Mouse (Mus musculus) liver, adult 2 months (tissue): ENCODE measurements around the gene Lct. TPM values are rescaled to one million over a fixed set of nuclear protein-coding genes. Genes with fewer than 3 reads are reported as not detected.

ENCODE experiments used
- DNase-seq: peaks from one replicate; pipeline ENCODE4 v3.0.0-alpha.2; 2011; ENCODE audit warnings: low read depth, low spot score; ENCODE audit errors: extremely low read depth
- H3K27ac ChIP-seq: fragments of 200-500 bp; replicated peaks from 2 replicates; pipeline ENCODE4 v1.5.1; 2012; ENCODE audit warnings: low read depth, mild to moderate bottlenecking, control low read depth, inconsistent platforms, low read length; ENCODE audit not compliant: insufficient read depth
- H3K27me3 ChIP-seq: fragments of 200-500 bp; 2 replicates; pipeline ENCODE4 v1.6.1; 2012; ENCODE audit warnings: mild to moderate bottlenecking, moderate library complexity, low read length, inconsistent platforms; ENCODE audit not compliant: control insufficient read depth, insufficient read depth
- H3K36me3 ChIP-seq: fragments of 200-500 bp; 2 replicates; pipeline ENCODE4 v1.6.1; 2012; ENCODE audit warnings: low read length, inconsistent platforms; ENCODE audit not compliant: control insufficient read depth, insufficient read depth
- H3K4me1 ChIP-seq: fragments of 200-500 bp; 2 replicates; pipeline ENCODE4 v1.6.1; 2011; ENCODE audit warnings: low read length; ENCODE audit not compliant: control insufficient read depth, insufficient read depth
- H3K4me3 ChIP-seq: fragments of 200-500 bp; 2 replicates; pipeline ENCODE4 v1.5.1; 2011; ENCODE audit warnings: low read depth, mild to moderate bottlenecking, control low read depth, low read length, moderate library complexity; ENCODE audit not compliant: insufficient read depth
- H3K79me2 ChIP-seq: fragments of 200-500 bp; 2 replicates; pipeline ENCODE4 v1.6.1; 2012; ENCODE audit warnings: inconsistent platforms, mild to moderate bottlenecking, low read length, moderate library complexity; ENCODE audit not compliant: control insufficient read depth, insufficient read depth
- H3K9ac ChIP-seq: fragments of 200-500 bp; 2 replicates; pipeline ENCODE4 v1.6.1; 2012; ENCODE audit warnings: low read depth, mild to moderate bottlenecking, control low read depth, inconsistent platforms, low read length
- CTCF ChIP-seq: fragments of 200-500 bp; IDR thresholded peaks from 2 replicates; pipeline ENCODE4 v1.5.1; 2011; ENCODE audit warnings: low read depth, low read length, control low read depth
- POLR2A ChIP-seq: fragments of 200-500 bp; IDR thresholded peaks from 2 replicates; pipeline ENCODE4 v1.6.1; 2011; ENCODE audit warnings: low read length, control low read depth; ENCODE audit not compliant: insufficient read depth; ENCODE audit errors: extremely low read depth
- WGBS: fragments of 180-500 bp; shearing (Covaris S2); methylation state at CpG from one replicate; pipeline ENCODE4 v1.1.7; 2018; 5-methylcytosine and 5-hydroxymethylcytosine counted together
- polyA plus RNA-seq: library from polyadenylated mRNA; depleted of rRNA; stranded (reverse); fragments of >200 nt; gene quantifications from 2 replicates; pipeline ENCODE4 v1.2.3, GENCODE M21; 2012
- total RNA-seq: library from RNA; depleted of rRNA; stranded (reverse); fragments of >200 nt; gene quantifications from 2 replicates; pipeline ENCODE4 v1.2.3, GENCODE M21; 2014

Gene Lct
- total and polyA plus RNA-seq, 2 experiments, result not detected

- TF ChIP-seq POLR2A (no peak), CTCF (no peak)
- no peaks in the 10 kb centered on the region for H3K27me3 ChIP-seq
- no peaks in the 10 kb centered on the region for H3K79me2 ChIP-seq
- DNase-seq, result no peak
- H3K4me1 ChIP-seq, result no peaks in the 10 kb centered on the region
- no peak overlapping the region for H3K9ac ChIP-seq
- H3K4me3 ChIP-seq, result no peak overlapping the region
- H3K27ac ChIP-seq, result no peak overlapping the region
- no peaks in the 10 kb centered on the region for H3K36me3 ChIP-seq
- 96% methylated on average over 5 of the region's 5 CpGs for WGBS
These were observed 37.8 kb downstream of the Lct start for GRCm38 (mm10) chr1:128290295-128290694.

GRCm38 (mm10) chr1:128285136-128285535 is 43.0 kb downstream of the Lct start:
- H3K4me1 ChIP-seq, result no peaks in the 10 kb centered on the region
- WGBS, result 83% methylated on average over 9 of the region's 9 CpGs
- no peak for TF ChIP-seq CTCF
- TF ChIP-seq POLR2A, result no peak

GRCm38 (mm10) chr1:128284157-128284690 is 43.9 kb downstream of the Lct start:
- Histone ChIP-seq H3K9ac (no peak overlapping the region), H3K27me3 (no peaks in the 10 kb centered on the region), H3K4me1 (no peaks in the 10 kb centered on the region), H3K79me2 (no peaks in the 10 kb centered on the region), H3K4me3 (no peak overlapping the region), H3K36me3 (peaks cover 12% of the 10 kb centered on the region), H3K27ac (no peak overlapping the region)
- TF ChIP-seq POLR2A (no peak), CTCF (no peak)
- WGBS, result 91% methylated on average over 8 of the region's 8 CpGs
- no peak for DNase-seq

More at GRCm38 (mm10) chr1:128285136-128285535, 43.0 kb downstream of the Lct start:
- Histone ChIP-seq H3K36me3 (peaks cover 6% of the 10 kb centered on the region), H3K27ac (no peak overlapping the region), H3K4me3 (no peak overlapping the region), H3K79me2 (no peaks in the 10 kb centered on the region), H3K27me3 (no peaks in the 10 kb centered on the region), H3K9ac (no peak overlapping the region)
- DNase-seq, result no peak

- H3K79me2 ChIP-seq, result no peaks in the 10 kb centered on the region
- H3K4me1 ChIP-seq, result no peaks in the 10 kb centered on the region
- H3K9ac ChIP-seq, result no peak overlapping the region
- no peaks in the 10 kb centered on the region for H3K27me3 ChIP-seq
- H3K36me3 ChIP-seq, result peaks cover 21% of the 10 kb centered on the region
- WGBS, result 97% methylated on average over 3 of the region's 3 CpGs
- no peak for DNase-seq
- TF ChIP-seq POLR2A (no peak), CTCF (no peak)
- no peak overlapping the region for H3K4me3 ChIP-seq
- no peak overlapping the region for H3K27ac ChIP-seq
These were observed 45.2 kb downstream of the Lct start for GRCm38 (mm10) chr1:128282924-128283323.

- no peak for DNase-seq
- TF ChIP-seq POLR2A, result no peak
- no peak for TF ChIP-seq CTCF
These were observed 46.4 kb downstream of the Lct start for GRCm38 (mm10) chr1:128281753-128282152.

GRCm38 (mm10) chr1:128278563-128278962 is 49.6 kb downstream of the Lct start:
- Histone ChIP-seq H3K27me3 (no peaks in the 10 kb centered on the region), H3K27ac (no peak overlapping the region), H3K79me2 (no peaks in the 10 kb centered on the region), H3K4me1 (no peaks in the 10 kb centered on the region), H3K4me3 (no peak overlapping the region), H3K9ac (no peak overlapping the region), H3K36me3 (peaks cover 60% of the 10 kb centered on the region)
- 94% methylated on average over 3 of the region's 3 CpGs for WGBS
- DNase-seq, result no peak
- TF ChIP-seq POLR2A, result no peak
- no peak for TF ChIP-seq CTCF

More at GRCm38 (mm10) chr1:128281753-128282152, 46.4 kb downstream of the Lct start:
- WGBS, result 97% methylated on average over 3 of the region's 3 CpGs
- H3K36me3 ChIP-seq, result peaks cover 33% of the 10 kb centered on the region
- no peaks in the 10 kb centered on the region for H3K79me2 ChIP-seq
- H3K27me3 ChIP-seq, result no peaks in the 10 kb centered on the region
- H3K9ac ChIP-seq, result no peak overlapping the region
- H3K27ac ChIP-seq, result no peak overlapping the region
- no peaks in the 10 kb centered on the region for H3K4me1 ChIP-seq
- H3K4me3 ChIP-seq, result no peak overlapping the region
